Mouse (Mus musculus) gastrocnemius, postnatal 14 days (tissue): ENCODE measurements around the gene Ccser1. TPM values are rescaled to one million over a fixed set of nuclear protein-coding genes. Genes with fewer than 3 reads are reported as not detected.
A peak's percentile ranks its signal among the peaks of the same experiment; 100 is the strongest.

Experiments
- DNase-seq: peaks from one replicate; pipeline ENCODE4 v3.0.0; 2021; ENCODE audit warnings: mixed read lengths
- intact Hi-C: fragments of 180-260 bp; cut with DNase I; formaldehyde crosslinking; loops from one replicate; pipeline ENCODE4 v1.15.1; 2025; ENCODE audit warnings: low total_unique reads
- long read RNA-seq, 2 experiments: library from polyadenylated mRNA; stranded (forward); transcript quantifications; one replicate each; pipeline ENCODE4 v2.0.0; 2021
- total RNA-seq, 2 experiments: library from RNA; stranded (reverse); gene quantifications; 2 replicates each; pipeline ENCODE4 v1.2.3; 2021

Gene Ccser1
- 1 to 10 TPM; 2.0 to 4.0 TPM for total RNA-seq
- long read RNA-seq, experiment 1, partial matches to known transcripts: 0 of 1 reads
- long read RNA-seq, experiment 1, other reads (novel, unspliced or antisense): 1 of 1 reads
- long read RNA-seq, experiment 2, partial matches to known transcripts: 0 of 3 reads
- long read RNA-seq, experiment 2, other reads (novel, unspliced or antisense): 2 of 3 reads

DNA sequence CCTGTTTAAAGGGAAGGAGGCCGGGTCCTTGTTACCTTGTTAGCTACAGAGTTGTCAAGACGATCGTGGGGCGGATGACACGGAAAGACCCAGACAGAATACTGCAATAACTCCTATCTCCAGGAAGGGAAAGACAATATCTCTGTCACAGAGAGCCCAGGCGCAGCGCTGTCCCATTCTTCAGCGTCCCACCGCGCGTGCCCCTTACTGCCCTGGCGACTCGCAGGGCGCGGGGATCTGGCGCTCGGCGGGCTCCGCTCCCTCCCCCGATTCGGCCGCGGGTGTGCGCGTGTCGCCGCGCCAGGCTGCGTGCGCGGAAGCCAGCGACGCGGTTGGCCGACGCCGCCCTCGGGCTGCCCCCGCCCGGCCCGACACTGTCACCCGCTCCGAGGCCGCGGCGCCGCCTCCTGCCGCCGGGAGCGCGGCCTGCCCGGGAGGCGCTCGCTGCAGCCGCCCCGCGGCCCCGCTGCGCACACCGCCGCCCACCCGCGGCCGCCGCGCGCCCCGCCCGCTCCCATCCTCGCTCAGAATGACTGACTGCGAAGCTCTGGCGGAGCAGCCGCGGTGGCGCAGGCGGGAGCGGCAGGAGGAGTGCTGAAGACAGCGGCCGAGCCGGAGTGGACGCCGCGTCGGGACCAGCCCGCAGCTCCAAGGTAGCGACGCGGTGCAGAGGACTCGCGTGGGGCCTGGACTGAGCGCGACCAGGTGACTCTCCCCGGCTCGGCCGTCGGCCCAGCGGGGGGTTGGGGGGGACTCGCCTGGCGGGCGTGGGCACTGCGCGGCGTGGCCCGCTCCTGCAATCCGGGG lies at the start of gene Ccser1:
TSS of gene Ccser1 (plus strand) at position 376 of the 807 bp plus-strand sequence.
- peak; percentile 61 for DNase-seq
- intact Hi-C loops: no loop called here

DNA sequence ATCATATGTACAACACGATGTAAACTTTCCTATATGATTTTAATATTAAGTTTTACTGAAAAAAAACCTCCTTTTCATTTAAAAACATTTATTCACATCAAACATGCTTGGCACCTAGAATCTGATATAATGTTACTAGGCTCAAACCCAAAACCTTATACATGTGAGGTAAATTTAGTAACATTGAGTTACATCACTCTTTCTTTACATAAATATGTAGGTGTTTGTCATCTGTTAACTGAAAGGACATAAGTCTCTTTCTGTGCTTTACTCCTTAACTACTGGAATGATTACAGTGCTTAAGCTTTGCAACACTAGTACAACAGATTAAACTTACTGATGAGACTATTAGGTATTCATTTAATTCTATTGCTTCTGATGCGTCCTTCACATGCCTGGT lies 43.7 kb upstream of the Ccser1 start:
- intact Hi-C loops: no loop called here
- no peak for DNase-seq

DNA sequence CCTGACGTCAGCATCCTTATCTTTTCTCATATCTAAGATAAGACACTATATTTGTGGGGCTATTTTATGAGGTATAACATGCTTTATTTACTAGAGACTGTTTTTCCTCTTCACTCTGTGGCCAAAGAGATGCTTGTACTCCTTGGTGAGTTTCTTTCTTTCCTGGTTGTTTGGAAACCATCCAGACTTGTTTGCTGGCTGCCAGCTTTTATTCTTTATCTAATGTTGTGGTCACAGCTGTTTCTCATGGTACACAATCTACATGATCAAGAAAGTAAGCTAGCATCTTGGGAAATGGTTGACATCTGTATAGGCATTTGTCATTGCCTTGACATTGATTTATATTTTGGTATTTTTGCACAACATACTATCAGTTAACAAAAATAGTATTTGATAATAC lies 37.1 kb upstream of the Ccser1 start:
- intact Hi-C loops: no loop called here
- DNase-seq: no peak

DNA sequence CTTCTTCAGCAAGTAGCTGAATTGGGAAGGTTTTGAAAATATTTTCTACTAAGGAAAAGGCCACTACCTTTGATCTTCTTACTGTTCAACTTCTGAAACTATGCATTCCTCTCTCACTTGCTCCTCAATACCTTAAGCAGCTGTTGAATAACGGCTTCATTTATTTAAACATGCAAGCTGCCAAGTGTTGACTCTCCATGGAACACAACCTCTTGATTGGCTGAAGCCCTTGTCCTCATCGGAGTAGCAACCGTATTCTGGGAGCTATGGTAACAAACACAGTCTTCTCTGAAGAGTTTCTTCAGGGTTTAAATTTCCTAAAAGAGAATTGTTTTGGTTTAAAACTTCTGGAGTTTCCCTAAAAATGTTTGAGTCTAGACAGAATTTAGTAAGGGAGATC lies 27.2 kb upstream of the Ccser1 start:
- intact Hi-C loops: no loop called here
- DNase-seq: no peak

DNA sequence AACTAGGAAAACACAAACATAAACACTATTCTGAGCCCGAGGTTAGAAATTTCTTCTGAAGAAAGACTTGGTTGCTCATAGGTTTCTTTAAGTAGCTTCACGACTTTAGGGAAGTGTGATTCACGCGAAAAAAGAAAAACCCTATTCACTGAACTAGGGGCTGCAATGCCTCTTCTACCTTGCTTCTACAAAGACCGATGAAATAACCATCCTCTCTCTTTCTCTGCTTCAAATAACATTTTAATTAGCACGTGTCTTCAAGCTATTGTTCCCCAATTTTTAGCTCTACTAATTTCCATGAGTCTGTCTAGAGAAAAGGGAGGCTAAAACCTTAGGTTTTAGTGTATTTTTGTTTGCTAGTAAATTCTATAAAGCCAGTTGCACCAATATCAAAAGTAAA lies 25.5 kb upstream of the Ccser1 start:
- intact Hi-C loops: no loop called here
- DNase-seq: no peak

DNA sequence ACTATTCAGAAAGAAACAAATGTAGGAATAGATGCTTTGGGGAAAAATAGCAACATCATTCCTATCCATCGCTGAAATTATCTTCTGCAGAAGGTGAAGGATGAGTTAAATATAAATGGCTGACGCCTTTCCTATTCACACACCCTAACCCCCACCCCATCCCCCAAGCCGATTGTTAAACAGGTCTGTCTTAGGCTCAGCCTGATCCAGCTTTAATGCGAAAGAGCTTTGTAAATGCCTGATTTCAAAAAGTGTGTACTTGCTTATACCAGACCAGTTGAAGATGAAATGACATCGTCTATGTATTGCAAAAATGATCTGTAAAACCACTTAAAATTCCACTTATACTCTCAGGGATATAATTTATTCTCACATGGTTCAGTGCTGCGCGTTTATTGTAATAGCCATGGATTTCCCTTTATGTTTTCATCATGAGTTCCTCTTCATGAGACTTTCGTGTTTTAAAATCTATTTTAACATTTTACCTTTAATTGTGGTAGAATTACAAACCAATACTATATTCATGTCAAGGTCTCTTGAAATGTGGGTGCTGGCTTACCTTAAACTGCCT lies 25.0 kb upstream of the Ccser1 start:
- intact Hi-C loops: no loop called here
- DNase-seq: no peak

DNA sequence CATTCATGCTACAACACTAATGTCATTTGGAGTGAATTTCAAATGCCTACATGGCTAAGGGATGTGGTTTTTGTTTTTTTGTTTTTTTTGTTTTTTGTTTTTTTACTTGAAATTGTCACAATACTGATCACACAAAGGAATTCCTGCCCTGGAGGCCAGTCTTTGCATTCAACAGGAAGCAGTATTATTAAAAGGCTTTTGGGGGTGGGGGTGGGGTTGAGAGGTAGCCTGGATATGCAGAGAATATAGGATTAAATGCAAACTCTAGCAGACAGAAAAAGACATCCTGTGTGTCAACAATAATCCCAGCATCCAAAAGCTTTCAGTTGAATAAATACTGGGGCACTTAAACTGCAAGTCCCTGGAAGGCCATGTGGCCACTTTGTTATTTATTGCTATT lies 24.4 kb upstream of the Ccser1 start:
- DNase-seq: no peak
- intact Hi-C loops: no loop called here

DNA sequence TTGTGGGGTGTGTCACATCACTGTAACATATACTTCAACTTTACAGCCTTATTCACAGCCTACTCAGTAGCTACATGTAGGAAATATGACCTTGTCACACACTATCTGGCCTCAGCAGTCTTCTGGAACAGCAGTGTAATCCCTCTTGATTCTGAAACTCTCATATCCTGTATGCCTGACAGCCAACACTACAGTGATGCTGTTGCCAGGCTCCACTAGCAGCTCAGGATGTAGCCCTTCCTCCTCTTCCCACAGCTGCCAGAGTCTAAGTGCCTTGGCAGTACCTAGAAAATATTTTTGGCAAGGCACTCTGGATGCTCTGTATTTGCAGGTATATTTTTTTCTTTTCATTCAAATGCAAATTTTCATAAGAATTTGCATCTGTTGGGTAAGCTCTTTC lies 18.0 kb upstream of the Ccser1 start:
- intact Hi-C loops: no loop called here
- DNase-seq: no peak

DNA sequence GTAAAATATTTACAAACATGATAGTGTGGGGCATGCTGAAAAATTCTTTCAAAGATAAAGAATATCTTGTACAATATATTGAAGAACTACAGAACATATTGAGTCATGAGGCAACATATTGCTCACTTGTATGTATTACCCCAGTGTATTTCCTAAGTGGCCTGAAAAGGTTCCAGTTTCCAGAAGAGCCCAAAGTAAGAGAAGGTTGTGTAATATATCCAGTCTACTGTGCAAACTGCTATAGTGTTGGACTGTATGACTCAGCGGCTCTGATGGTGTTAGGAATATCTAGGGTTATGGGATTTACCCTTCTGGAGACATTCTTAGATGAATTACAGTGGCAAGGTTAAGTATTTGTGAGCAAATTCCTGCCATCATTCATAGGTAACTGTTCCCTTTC lies 13.2 kb upstream of the Ccser1 start:
- intact Hi-C loops: no loop called here
- DNase-seq: no peak

DNA sequence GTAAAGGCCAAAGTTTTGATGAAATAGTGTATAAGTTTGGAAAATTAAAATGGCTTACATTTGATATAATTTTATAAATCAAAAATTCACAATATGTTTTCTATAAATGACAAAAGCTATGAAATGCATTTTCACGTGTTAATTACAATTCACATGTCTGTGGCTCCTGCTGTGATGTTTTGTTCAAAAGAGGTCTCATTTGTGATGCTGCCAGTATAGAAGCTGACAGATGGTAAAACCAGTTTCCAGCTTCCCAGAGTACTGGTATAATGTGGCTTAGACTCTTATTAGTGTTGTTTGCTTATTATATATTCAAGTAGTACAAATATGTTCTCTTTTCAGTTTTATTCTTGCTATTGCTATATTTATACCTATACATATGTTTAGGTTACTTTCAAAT lies 4.0 kb upstream of the Ccser1 start:
- DNase-seq: no peak
- intact Hi-C loops: no loop called here

DNA sequence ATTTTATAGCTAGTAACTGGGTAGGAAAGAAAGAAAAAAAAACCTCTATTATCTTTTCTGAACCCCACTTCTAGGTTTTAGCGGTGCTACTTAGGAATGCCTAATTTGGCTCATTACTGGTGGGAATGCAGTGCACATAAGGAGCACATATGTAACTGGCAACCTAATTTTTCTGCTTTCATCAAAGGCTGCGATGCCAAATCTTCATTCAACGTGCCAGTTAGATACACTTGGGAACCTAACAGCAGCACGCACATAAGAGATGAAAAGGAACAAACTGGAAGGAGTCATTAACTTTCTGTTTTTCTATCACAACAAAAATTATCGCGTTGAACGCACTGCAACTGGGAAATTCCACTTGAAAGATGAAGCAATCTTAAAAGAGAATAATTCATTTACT lies 2.6 kb upstream of the Ccser1 start:
- DNase-seq: no peak
- intact Hi-C loops: no loop called here

DNA sequence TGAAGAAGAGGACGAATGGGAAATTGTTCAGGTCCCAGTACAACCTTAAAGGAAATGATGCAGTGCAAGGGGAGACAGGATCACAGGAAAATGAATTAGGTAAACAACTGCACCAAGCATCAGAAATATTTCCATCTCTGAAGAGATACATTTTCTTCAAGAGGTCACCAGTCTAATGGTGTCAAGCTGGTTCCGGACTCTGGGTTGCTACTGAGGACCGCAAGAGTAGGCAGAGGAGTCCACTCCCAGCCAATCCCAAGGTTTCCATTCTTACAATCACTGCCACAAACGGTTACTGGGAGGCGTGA lies 529 bp upstream of the Ccser1 start:
- intact Hi-C loops: no loop called here
- no peak for DNase-seq

DNA sequence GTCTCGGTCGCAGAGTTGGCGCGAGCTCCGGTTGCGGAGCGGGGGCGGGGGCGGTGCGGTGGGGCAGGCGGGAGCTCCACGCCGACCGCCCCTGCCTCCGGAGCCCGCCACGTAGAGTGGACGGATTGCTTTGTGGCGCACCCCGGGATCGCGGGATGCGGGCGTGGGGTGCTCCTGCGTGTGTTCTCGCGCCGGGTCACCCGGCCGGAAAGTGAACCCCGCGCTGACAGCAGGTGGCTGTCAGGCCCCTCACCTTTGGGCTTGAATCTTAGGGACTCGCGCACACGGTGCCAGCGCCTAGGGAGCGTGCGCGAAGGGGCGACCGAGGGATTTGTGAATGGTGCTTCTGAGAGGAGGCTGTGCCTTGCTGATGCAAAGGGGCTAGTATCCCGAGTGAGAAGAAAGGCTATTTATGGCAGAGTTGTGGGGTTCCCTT lies 650 bp downstream of the Ccser1 start:
- peak; percentile 6 for DNase-seq
- intact Hi-C loops: no loop called here

DNA sequence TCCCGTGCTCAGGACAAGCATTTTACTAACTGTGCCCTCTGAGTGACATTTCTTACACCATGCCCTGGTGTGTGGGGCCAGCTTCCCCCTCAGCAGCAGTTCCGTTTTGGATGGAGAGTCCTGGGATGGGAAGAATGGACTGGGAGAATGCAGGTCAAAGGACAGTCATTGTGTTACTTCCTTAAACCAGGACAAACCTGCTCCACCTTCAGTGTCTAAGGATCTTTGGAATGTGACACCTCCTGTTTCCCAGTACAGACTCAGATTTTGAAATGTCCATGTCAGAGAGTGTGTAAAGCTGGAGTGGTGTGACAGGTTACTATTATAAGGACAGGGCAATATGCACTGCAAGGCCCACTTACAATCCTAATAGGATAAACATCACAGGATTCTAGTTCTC lies 8.9 kb downstream of the Ccser1 start:
- intact Hi-C loops: no loop called here
- no peak for DNase-seq

DNA sequence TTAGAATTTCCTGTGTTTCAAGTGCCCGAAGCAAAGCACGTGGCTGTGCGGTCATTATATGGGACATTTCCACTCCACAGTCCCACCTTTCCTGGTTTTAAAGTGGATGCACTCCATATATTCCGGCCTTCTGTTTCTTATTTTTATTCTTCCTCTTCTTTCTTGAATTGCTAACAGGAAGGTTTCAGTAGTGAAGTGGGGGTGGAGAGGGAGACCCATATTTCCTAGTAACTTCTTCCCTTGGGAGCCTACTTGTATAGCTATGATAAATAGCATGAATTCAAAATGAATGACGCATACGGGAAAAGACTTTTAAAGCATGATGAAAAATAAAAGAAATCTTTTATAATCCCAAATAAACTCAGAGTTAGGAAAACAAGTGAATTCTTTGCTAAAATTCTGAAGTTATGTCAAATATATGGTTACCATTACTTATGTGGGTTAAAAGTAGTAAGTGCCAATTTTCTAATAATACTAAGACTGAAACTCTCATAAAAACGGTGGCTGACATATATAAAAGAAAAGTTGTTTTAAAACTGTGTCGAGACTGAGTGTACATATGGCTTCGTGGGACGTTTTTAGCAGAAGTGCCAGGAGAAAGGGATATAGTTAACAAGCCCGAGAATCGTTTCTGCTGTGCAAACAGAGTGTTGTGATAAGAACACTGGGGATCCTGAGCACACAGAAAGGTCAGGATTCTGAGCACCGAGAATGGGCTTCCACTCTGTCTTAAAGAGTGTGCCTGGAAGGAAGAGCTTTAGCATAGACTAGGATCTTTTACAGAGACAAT lies 11.7 kb downstream of the Ccser1 start:
- intact Hi-C loops: no loop called here
- DNase-seq: no peak

DNA sequence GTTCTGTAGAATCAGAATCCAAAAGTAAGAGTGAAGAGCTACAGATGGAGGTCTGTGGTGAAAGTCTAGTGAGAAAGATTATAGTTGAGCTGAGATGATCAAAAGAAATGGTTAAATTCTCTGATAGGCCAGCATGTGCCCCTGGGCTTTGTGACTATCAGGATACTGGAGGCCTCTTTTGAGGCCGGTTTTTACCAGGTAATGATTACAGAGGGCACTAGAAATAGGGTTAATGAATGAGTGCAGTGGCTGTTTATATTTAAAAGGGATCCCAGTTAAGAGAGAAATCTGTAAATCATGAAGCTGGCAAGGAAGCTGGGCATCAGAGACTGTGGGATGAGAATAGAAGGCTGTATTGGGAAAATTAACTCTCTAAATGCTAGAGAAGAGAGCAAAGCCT lies 23.2 kb downstream of the Ccser1 start:
- no peak for DNase-seq
- intact Hi-C loops: no loop called here

DNA sequence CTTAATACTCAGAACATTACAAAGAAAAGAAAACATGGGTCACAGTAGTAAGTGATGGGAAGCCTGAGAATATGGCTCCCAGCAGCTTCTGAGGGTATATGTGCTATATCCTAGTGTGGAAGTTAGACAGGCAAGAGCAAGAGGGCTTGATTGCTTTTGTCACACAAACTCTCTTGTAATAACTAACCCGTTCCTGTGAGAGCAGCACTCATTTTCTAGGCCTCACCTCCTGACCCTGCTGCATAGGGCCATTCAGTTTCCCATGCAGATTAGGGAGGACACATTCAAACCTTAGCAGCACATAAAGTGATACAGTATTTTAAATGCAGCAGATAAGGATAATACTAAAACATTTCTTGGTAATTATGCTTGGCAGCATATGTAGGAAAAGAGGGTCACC lies 25.9 kb downstream of the Ccser1 start:
- no peak for DNase-seq
- intact Hi-C loops: no loop called here

DNA sequence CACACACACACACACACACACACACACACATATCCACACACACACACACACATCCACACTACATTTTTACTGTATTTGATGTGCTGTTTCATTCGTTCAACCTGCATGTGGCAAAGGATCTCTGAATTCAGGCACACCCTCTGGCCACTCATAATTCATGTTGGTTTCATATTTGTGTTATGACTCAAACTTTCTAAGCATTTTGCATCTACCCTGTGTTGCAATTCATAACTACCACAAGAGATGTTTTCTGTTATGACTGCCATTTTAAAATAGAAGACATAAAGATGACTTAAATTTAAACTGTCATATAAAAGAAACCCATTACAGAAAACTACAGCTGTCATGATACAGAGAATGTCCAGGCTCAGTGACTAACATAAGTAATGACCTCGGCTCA lies 26.5 kb downstream of the Ccser1 start:
- DNase-seq: no peak
- intact Hi-C loops: no loop called here

DNA sequence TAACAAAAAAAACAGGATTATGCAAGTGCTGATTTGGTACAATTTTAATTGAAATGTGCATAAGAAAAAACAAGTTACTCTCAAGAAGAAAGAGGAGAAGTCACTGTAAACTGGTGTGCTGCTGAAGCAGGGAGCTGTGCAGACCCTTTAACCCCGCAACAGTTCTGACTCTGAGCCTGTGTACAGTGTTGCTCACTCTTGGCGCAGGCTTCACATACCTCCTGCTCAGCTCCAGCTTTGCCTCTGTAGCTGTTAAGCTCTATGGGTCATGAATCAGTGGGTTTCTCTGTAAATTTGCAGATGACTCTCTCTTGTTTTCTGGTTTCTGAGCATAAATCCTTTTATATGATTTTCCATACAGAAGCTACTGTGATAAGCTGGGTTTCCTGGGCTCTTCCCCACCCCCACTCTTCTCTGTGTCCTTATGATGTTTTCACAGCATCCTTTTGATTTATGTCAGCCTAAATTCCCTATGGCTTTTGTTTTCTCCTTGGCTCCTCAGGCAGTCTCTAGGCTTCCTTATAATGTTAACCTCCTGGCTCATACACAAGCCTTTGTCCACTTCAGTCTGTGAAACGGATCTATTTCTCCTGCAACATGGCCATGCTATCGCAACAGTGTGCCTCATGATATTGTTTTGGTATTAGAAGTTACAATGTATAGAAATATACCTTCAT lies 30.1 kb downstream of the Ccser1 start:
- intact Hi-C loops: no loop called here
- no peak for DNase-seq

DNA sequence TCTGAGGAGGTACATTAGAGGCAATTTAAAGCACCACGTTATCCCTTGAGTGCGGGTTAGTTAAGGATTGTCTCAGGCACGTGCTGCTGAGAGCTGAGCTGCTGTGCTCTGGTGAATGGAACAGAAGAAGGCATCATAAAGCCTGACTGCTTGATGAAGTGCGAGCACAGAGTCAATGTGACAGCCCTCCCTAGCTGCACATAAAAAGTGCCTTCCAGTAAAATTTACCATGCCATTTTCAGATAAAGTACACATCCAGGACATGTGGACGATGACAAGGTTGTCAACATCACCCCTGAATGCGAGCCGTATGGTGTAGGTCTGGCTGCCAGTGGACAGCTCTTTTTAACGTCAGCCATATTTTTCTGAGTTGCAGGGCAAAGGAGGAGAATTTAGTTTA lies 35.6 kb downstream of the Ccser1 start:
- intact Hi-C loops: no loop called here
- DNase-seq: no peak
